Mouse (Mus musculus) ovary, postnatal 10 days (tissue): ENCODE results near the gene Sap18b.
"Not testable (repeated sequence)": the region's sequence is repeated elsewhere in the genome, so short reads cannot be mapped to it uniquely, and the experiment has no call there.

ENCODE experiments used
- DNase-seq: peaks from one replicate; pipeline ENCODE4 v3.0.0; 2022; ENCODE audit warnings: low spot score

Sap18b gene

GRCm38 (mm10) chr8:95825162-95825561, at the start of gene Sap18b:
Gene Sap18b, plus strand, starts transcription at chr8:95825346.
- DNase-seq = not testable (repeated sequence)

- no peak for DNase-seq
These were observed 44.1 kb upstream of the Sap18b start for GRCm38 (mm10) chr8:95781085-95781484.

GRCm38 (mm10) chr8:95781775-95782174, 43.4 kb upstream of the Sap18b start:
- no peak for DNase-seq

- no peak for DNase-seq
These were observed 42.5 kb upstream of the Sap18b start for GRCm38 (mm10) chr8:95782628-95783027.

GRCm38 (mm10) chr8:95785591-95785990, 39.6 kb upstream of the Sap18b start:
- no peak for DNase-seq

GRCm38 (mm10) chr8:95795333-95796061, 29.6 kb upstream of the Sap18b start:
- not testable (repeated sequence) for DNase-seq

GRCm38 (mm10) chr8:95799117-95799516, 26.0 kb upstream of the Sap18b start:
- no peak for DNase-seq

- DNase-seq = no peak
These were observed 25.3 kb upstream of the Sap18b start for GRCm38 (mm10) chr8:95799891-95800290.

GRCm38 (mm10) chr8:95800353-95800752, 24.8 kb upstream of the Sap18b start:
- DNase-seq = no peak

- no peak for DNase-seq
These were observed 23.6 kb upstream of the Sap18b start for GRCm38 (mm10) chr8:95801476-95802064.

- no peak for DNase-seq
These were observed 22.9 kb upstream of the Sap18b start for GRCm38 (mm10) chr8:95802231-95802630.

- no peak for DNase-seq
These were observed 19.7 kb upstream of the Sap18b start for GRCm38 (mm10) chr8:95805482-95805881.

GRCm38 (mm10) chr8:95806461-95807191, 18.5 kb upstream of the Sap18b start:
- peak; percentile 8 for DNase-seq

- DNase-seq = peak; percentile 96
These were observed 17.8 kb upstream of the Sap18b start, which contains the start of gene Cnot1 for GRCm38 (mm10) chr8:95807331-95807843. Gene Cnot1, minus strand, starts transcription at chr8:95807464.

- peak; percentile 70 for DNase-seq
These were observed 17.3 kb upstream of the Sap18b start for GRCm38 (mm10) chr8:95807861-95808260.

- DNase-seq = no peak
These were observed 16.5 kb upstream of the Sap18b start for GRCm38 (mm10) chr8:95808631-95809030.

- no peak for DNase-seq
These were observed 16.0 kb upstream of the Sap18b start for GRCm38 (mm10) chr8:95809116-95809515.

GRCm38 (mm10) chr8:95810184-95810591, 15.0 kb upstream of the Sap18b start:
- DNase-seq = no peak

GRCm38 (mm10) chr8:95816044-95816708, 9.0 kb upstream of the Sap18b start:
- DNase-seq = no peak

GRCm38 (mm10) chr8:95817597-95817996, 7.5 kb upstream of the Sap18b start:
- no peak for DNase-seq

- no peak for DNase-seq
These were observed 6.9 kb upstream of the Sap18b start for GRCm38 (mm10) chr8:95818211-95818610.

GRCm38 (mm10) chr8:95821266-95821665, 3.9 kb upstream of the Sap18b start:
- DNase-seq = no peak
